In genomic region chr8:4249213-4249612, GRCm38 (mm10) we compare ENCODE assay signal across 10 mouse cellular contexts. TPM values are rescaled to one million over a fixed set of nuclear protein-coding genes. Genes with fewer than 3 reads are reported as not detected.
A peak's percentile ranks its signal among the peaks of the same experiment; 100 is the strongest.
DNase-seq lines count a peak whose midpoint lies in the region; ATAC-seq and TF ChIP-seq lines count a peak whose summit lies in the region.
"Had no signal": no experiment of that assay in that cellular context is flagged by ENCODE, and none has a peak within 500 bp of the region (broad histone marks: within the 10 kb centered on the region; RNA-seq: fewer than 3 reads in every experiment).

No protein-coding gene starts in this region.

- H3K4me3 ChIP-seq in lung, embryonic 15.5 days: no peak overlapping the region
- no peak overlapping the region for H3K4me3 ChIP-seq in intestine, embryonic 16.5 days (ENCODE audit: low read length)
- peak overlapping the region; percentile 56 for H3K4me3 ChIP-seq in testis, adult 2 months (ENCODE audit: control insufficient read depth, low read depth, low read length)

- DNase-seq in adrenal gland, adult (ENCODE audit: inconsistent age in 2 of 2, low spot score in 1 of 2): peak; percentile 68 to 88
- DNase-seq in adrenal gland, adult 8-10 months: no peak
- no peak for DNase-seq in lung, adult 18-20 months
- no peak for DNase-seq in cerebellum, postnatal 14 days
- DNase-seq: thymus, postnatal 4 days had no signal

- no peak overlapping the region for H3K27ac ChIP-seq in lung, embryonic 15.5 days
- no peak overlapping the region for H3K27ac ChIP-seq in intestine, embryonic 16.5 days (ENCODE audit: low read length)
- peak overlapping the region; percentile 5; the same call in 1 of the 2 replicates for H3K27ac ChIP-seq in testis, adult 2 months (ENCODE audit: control insufficient read depth, insufficient read depth, low read depth, low read length)

- TF ChIP-seq POLR2A in testis, adult 2 months (IDR thresholded peaks at IDR 0.05; ENCODE audit: control insufficient read depth, low read depth, low read length): no peak

- H3K9me3 ChIP-seq in lung, embryonic 15.5 days: no peaks in the 10 kb centered on the region
- H3K9me3 ChIP-seq in intestine, embryonic 16.5 days (ENCODE audit: control insufficient read depth, low read length): no peaks in the 10 kb centered on the region

- no peaks in the 10 kb centered on the region for H3K27me3 ChIP-seq in lung, embryonic 15.5 days
- no peaks in the 10 kb centered on the region for H3K27me3 ChIP-seq in intestine, embryonic 16.5 days (replicated peaks; ENCODE audit: control insufficient read depth, insufficient read depth, low read length)
- no peaks in the 10 kb centered on the region for H3K27me3 ChIP-seq in testis, adult 2 months (ENCODE audit: control insufficient read depth, insufficient read depth, low read length)

- 11% methylated on average over 29 of the region's 29 CpGs for WGBS in lung, embryonic 15.5 days
- 23% methylated on average over 29 of the region's 29 CpGs for WGBS in intestine, embryonic 16.5 days

- H3K9ac ChIP-seq in lung, embryonic 15.5 days: 0 out of 2 replicates have a peak overlapping the region, but pooled peaks have one; percentile 6
- H3K9ac ChIP-seq in intestine, embryonic 16.5 days (ENCODE audit: low read depth, low read length): peak overlapping the region; percentile 25; the same call in 1 of the 2 replicates

- ATAC-seq in lung, embryonic 15.5 days (ENCODE audit: borderline replicate concordance, extremely low read depth, low FRiP score, low TSS enrichment): no peak
- no peak for ATAC-seq in intestine, embryonic 16.5 days
- no peak for ATAC-seq in erythroid progenitor cell, adult 5-6 weeks (replicated peaks; ENCODE audit: low FRiP score, poor library complexity, severe bottlenecking)

- no peak overlapping the region for H3K4me2 ChIP-seq in lung, embryonic 15.5 days
- no peak overlapping the region for H3K4me2 ChIP-seq in intestine, embryonic 16.5 days (ENCODE audit: low read depth, low read length)

- H3K4me1 ChIP-seq in lung, embryonic 15.5 days: peaks cover 27% of the 10 kb centered on the region
- H3K4me1 ChIP-seq in intestine, embryonic 16.5 days (ENCODE audit: control insufficient read depth, insufficient read depth, low read length): peaks cover 19% of the 10 kb centered on the region
- H3K4me1 ChIP-seq in testis, adult 2 months (ENCODE audit: control insufficient read depth, insufficient read depth, low read length): peaks cover 19% of the 10 kb centered on the region

- H3K36me3 ChIP-seq in lung, embryonic 15.5 days: peaks cover 36% of the 10 kb centered on the region
- peaks cover 16% of the 10 kb centered on the region for H3K36me3 ChIP-seq in intestine, embryonic 16.5 days (ENCODE audit: control insufficient read depth, insufficient read depth, low read length)
- no peaks in the 10 kb centered on the region for H3K36me3 ChIP-seq in testis, adult 2 months (ENCODE audit: control insufficient read depth, insufficient read depth, low read length)

- no peak for TF ChIP-seq CTCF in testis, adult 2 months (IDR thresholded peaks at IDR 0.05; ENCODE audit: control insufficient read depth, insufficient read depth, insufficient replicate concordance, low read depth, low read length)

RNA-seq across cellular contexts. Expression of gene Tgfbr3l, which starts 1.2 kb away (rescaled TPM):
- 10 to 100 TPM in 3 of 4 experiments, 1 to 10 TPM in 1; 8.9 to 50.3 (median 28.2) TPM for total RNA-seq in adrenal gland, adult 8-10 months (2022)
- 2.5 and 3.4 TPM in 2 replicates for polyA plus RNA-seq in lung, embryonic 15.5 days (2015; fragmentation: Nextera tagmentation; extraction: Ambion mirVana)
- 2.4 and 2.9 TPM in 2 replicates for polyA plus RNA-seq in intestine, embryonic 16.5 days (2015; fragmentation: Nextera tagmentation; extraction: Ambion mirVana)
- 18.2 and 38.8 TPM in 2 replicates for polyA plus RNA-seq in testis, adult 2 months (2012; rRNA removed)
- not detected in 2 replicates for total RNA-seq in erythroid progenitor cell, adult 5-6 weeks (2015; ENCODE audit: low replicate concordance)
- not detected in 2 replicates for total RNA-seq in erythroid progenitor cell, adult 5-6 weeks (2017; ENCODE audit: low replicate concordance)

RNA-seq across cellular contexts. Expression of gene Snapc2, which starts 3.7 kb away (rescaled TPM):
- total RNA-seq in adrenal gland, adult 8-10 months (2022): 10 to 100 TPM; 32.5 to 39.9 (median 35.6) TPM
- polyA plus RNA-seq in lung, embryonic 15.5 days (2015; fragmentation: Nextera tagmentation; extraction: Ambion mirVana): 60.8 and 61.6 TPM in 2 replicates
- polyA plus RNA-seq in intestine, embryonic 16.5 days (2015; fragmentation: Nextera tagmentation; extraction: Ambion mirVana): 38.9 and 43.5 TPM in 2 replicates
- 16.0 and 20.7 TPM in 2 replicates for polyA plus RNA-seq in testis, adult 2 months (2012; rRNA removed)
- total RNA-seq in erythroid progenitor cell, adult 5-6 weeks (2015; ENCODE audit: low replicate concordance): 4.2 and 10.5 TPM in 2 replicates
- total RNA-seq in erythroid progenitor cell, adult 5-6 weeks (2017; ENCODE audit: low replicate concordance): 3.2 and 6.7 TPM in 2 replicates

RNA-seq across cellular contexts. Expression of gene Ctxn1, which starts 9.9 kb away (rescaled TPM):
- 10 to 100 TPM in 2 of 4 experiments, 1 to 10 TPM in 2; 6.9 to 13.5 (median 11.0) TPM for total RNA-seq in adrenal gland, adult 8-10 months (2022)
- 75.3 and 75.6 TPM in 2 replicates for polyA plus RNA-seq in lung, embryonic 15.5 days (2015; fragmentation: Nextera tagmentation; extraction: Ambion mirVana)
- 52.8 and 55.0 TPM in 2 replicates for polyA plus RNA-seq in intestine, embryonic 16.5 days (2015; fragmentation: Nextera tagmentation; extraction: Ambion mirVana)
- polyA plus RNA-seq in testis, adult 2 months (2012; rRNA removed): 66.4 and 66.8 TPM in 2 replicates
- not detected in 2 replicates for total RNA-seq in erythroid progenitor cell, adult 5-6 weeks (2015; ENCODE audit: low replicate concordance)
- total RNA-seq in erythroid progenitor cell, adult 5-6 weeks (2017; ENCODE audit: low replicate concordance): 1.1 TPM in 1 of 2 replicates, not detected in the other

RNA-seq across cellular contexts. Expression of gene Gm49320, which starts 10.5 kb away (rescaled TPM):
- total RNA-seq in adrenal gland, adult 8-10 months (2022): 1 to 10 TPM; 1.0 to 7.5 (median 3.6) TPM
- polyA plus RNA-seq in lung, embryonic 15.5 days (2015; fragmentation: Nextera tagmentation; extraction: Ambion mirVana): 1.4 and 1.5 TPM in 2 replicates
- 0.64 and 0.70 TPM in 2 replicates for polyA plus RNA-seq in intestine, embryonic 16.5 days (2015; fragmentation: Nextera tagmentation; extraction: Ambion mirVana)
- 0.64 and 1.7 TPM in 2 replicates for polyA plus RNA-seq in testis, adult 2 months (2012; rRNA removed)
- total RNA-seq in erythroid progenitor cell, adult 5-6 weeks (2015; ENCODE audit: low replicate concordance): 2.5 TPM in 1 of 2 replicates, not detected in the other
- not detected in 2 replicates for total RNA-seq in erythroid progenitor cell, adult 5-6 weeks (2017; ENCODE audit: low replicate concordance)
- total RNA-seq: left cerebral cortex, adult 18-20 months had no signal

RNA-seq across cellular contexts. Expression of gene Map2k7, which starts 10.7 kb away (rescaled TPM):
- 100 to 1,000 TPM in 3 of 4 experiments, 10 to 100 TPM in 1; 90.9 to 127 (median 124) TPM for total RNA-seq in adrenal gland, adult 8-10 months (2022)
- polyA plus RNA-seq in lung, embryonic 15.5 days (2015; fragmentation: Nextera tagmentation; extraction: Ambion mirVana): 29.6 and 31.3 TPM in 2 replicates
- 17.8 and 18.8 TPM in 2 replicates for polyA plus RNA-seq in intestine, embryonic 16.5 days (2015; fragmentation: Nextera tagmentation; extraction: Ambion mirVana)
- polyA plus RNA-seq in testis, adult 2 months (2012; rRNA removed): 32.1 and 262 TPM in 2 replicates
- 25.2 and 25.6 TPM in 2 replicates for total RNA-seq in erythroid progenitor cell, adult 5-6 weeks (2015; ENCODE audit: low replicate concordance)
- total RNA-seq in erythroid progenitor cell, adult 5-6 weeks (2017; ENCODE audit: low replicate concordance): 16.9 and 20.3 TPM in 2 replicates

Comparison
In these comparisons a context has a peak if more than half of its experiments do, and no peak if none do; other contexts are left out.
1. DNase-seq: peak in adrenal gland, adult (2 of 2); none in adrenal gland, adult 8-10 months (single experiment), lung, adult 18-20 months (0 of 2) and cerebellum, postnatal 14 days (0 of 2).